Mouse (Mus musculus): ENCODE results near the gene Dip2c.

Gene Dip2c

DNA sequence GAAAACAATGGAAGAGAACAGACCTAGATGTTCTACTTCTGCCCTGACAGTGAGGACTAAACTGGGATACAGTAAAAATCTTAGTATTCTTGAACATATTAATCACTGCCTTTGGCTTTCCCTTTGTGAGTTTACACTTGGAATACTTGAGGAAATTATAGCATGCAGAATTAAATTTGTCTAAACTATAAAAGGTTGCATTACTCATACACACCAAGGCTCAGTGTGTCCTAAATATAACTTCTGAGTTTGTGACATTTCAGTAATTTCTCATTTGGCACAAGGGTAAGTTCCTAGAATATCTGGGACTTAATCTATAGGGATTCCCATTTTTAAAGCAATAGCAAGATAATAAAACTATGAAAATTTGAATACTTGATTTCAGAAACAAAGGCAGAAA is 262.2 kb downstream of the Dip2c start:
- DNase-seq (ENCODE audit: low spot score) = no peak

DNA sequence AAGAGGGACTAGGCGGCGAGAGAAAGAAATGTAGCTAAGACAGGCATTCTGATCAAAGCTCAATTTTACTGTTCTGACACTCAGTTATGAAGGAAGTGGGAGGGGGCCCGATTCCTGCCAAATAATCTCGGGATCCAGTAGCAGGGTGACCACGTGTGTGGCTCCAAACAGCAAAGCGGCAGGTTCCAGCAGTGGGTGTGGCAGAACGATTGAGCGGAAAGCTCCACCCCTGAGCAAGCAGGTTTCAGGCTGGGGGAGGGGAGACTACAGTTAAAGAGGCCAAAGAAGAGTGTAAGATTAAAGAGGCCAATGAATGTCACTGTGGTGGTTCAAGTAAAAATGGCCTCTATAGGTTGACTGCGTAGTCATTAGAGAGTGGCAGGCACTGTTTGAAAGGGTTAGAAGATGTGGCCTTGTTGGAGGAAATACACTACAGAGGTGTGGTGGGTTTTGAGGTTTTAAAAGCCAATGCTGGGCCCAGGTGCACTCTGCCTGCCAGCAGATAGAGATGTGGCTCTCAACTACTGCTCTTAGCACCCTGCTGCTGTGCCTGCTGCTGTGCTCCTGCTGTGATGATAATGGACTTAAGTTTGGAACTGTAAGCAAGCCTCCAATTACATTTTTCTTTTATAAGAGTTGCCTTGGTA is 271.5 kb downstream of the Dip2c start:
- no peak for DNase-seq (ENCODE audit: low spot score)

DNA sequence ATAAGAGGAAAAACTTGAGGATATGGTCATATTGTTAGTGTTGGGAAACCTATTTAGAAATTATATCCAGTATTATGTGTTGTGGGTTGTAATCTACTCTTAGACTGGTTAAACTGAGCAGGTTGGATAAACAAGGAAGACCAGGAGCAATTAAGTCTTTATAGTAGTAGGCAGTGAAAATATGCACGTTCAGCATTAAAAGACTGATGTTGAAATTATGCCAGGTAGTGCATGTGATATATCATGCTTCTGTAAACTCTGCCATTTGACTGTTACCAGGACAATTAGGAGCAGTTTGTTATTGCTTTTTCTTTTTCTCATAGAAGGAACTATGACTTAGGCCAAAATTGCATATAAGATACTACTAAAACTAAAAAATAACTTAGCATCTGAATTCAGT is 285.8 kb downstream of the Dip2c start:
- no peak for DNase-seq (ENCODE audit: low spot score)

DNA sequence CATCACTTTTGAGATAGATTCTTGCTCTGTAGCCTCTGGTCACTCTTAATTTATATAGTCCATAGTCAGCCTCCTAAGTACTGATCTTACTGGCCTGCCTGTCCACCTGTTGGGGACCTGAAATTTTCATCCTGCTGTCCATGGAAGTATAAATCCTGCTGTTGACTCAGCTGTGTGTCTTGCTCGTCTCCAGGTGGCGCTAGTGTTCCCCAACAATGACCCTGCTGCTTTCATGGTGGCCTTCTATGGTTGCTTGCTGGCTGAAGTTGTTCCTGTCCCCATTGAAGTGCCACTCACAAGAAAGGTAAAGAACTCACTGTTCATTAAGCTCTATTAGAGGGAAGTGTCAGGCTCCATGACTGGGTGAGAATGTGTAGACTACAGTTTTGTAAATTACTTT is 286.6 kb downstream of the Dip2c start:
- DNase-seq (ENCODE audit: low spot score) = no peak

DNA sequence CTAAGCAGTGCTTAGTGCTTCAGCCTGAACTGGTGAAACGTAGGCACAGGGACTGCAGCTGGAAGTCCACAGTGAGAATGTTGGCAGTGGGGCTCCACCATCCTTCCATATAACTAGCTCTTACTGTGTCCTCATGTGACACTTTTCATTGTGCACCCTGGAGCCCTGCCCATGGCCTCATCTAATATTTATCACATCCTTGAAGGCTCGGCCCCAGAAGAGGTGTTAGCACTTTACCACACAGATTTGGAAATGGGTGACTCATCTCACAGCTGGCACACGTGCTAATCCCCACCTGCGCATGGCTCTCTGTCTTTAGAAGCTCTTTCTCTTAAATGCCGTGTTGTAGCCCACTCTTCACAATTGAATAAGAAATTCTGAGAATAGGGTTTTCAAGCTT is 292.5 kb downstream of the Dip2c start:
- DNase-seq (ENCODE audit: low spot score) = no peak

DNA sequence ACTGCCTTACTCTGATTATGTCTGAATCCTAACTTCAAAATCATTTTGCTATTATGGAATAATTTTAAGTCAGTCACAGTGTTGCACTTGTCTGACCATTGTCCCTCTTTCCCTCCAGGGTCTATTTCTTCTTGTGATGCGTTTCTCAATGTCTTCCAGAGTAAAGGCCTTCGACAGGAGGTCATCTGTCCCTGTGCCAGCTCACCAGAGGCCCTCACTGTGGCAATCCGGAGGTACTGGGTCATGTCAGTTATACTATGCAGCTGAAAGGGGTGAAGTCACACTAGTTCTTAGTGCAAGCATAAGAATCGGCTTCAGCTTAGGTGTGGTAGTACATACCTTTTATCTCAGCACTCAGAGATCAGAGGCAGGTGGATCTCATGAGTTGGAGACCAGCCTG is 300.4 kb downstream of the Dip2c start:
- no peak for DNase-seq (ENCODE audit: low spot score)

DNA sequence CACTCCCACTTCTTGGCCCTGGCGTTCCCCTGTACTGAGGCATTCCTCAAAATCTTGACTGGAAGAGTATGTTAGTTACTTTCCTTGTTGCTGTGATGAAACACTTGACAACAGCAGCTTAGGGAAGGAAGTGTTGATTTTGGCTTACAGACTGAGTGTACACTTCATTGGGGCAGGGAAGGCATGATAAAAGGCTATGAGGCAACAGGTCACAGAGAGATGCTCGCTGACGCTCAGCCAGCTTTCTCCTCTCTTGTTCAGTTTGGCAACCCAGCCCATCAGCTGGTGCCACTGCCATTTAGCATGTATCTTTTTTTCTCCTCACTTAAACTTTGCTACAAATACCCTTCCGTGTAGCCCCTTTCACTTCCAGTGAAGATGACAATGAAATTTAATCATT is 302.1 kb downstream of the Dip2c start:
- DNase-seq (ENCODE audit: low spot score) = no peak

DNA sequence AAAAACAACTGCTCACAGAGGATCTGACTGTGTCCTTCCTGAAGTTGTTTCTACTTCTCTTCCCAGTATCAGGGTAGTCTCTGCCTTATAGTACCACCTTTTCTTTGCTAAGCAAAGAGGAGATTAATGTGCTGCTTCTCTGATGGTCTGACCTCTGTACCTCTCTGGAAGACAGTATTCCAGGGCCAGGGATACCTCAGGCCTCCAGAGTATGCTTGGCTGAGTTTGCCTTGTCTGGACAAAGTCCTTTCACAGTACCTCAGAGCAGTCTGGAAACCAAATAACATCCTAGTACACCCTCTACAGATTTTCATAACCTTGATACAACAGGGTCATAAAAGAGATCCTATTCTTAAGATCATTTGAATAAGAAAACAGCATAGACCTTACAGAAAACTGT is 305.5 kb downstream of the Dip2c start:
- no peak for DNase-seq (ENCODE audit: low spot score)

DNA sequence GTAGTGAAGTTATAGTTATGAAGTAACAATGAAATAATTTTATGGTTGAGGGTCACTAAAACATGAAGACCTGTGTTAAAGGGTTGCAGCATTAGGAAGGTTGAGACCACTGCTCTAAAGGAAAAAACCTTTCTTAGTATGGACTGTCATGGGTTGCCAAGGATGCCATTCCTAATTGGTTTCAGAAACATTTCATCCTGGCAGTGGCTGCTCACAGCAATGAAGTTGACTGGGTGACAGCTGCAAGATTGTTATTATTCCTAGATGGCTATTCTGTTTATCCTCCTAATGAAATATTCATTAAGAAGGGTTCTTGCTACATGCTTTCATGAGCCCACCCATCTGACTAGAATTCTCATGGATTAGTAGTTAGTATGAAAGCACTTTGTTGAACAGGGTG is 307.3 kb downstream of the Dip2c start:
- DNase-seq (ENCODE audit: low spot score) = no peak

DNA sequence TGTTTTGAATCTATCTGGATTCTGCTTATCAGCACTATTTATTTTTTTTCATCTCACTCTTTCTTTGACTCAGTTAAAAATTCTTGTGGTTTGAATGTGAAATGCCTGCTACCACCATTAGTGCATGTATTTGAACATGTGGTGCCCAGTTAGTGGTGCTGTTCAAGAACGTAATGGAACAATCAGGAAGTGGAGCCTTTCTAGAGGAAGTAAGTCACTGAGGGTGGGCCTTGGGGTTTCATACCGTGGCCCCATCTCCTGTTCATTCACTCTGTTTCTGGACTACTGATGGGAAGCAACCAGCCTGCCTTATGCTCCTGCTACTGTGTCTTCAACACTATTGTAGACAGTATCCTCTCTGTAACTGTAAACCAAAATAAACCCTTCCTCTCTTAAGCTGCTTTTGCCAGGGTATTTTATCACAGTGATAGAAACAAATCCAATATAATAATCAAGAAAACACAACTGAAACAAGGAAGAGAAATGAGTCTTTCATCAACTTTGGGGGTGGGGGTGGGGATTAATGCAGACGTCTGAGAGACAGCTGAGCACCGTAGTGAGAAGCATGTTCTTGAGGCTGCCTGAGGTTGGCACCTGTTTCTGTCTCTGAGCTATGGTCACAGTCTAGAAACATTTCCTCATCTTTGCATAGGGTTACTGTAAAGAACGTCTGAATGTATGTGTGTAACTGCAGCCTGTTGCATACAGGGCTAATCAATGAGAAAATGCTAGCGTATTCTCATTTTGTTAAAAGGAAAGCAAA is 323.2 kb downstream of the Dip2c start:
- no peak for DNase-seq (ENCODE audit: low spot score)

DNA sequence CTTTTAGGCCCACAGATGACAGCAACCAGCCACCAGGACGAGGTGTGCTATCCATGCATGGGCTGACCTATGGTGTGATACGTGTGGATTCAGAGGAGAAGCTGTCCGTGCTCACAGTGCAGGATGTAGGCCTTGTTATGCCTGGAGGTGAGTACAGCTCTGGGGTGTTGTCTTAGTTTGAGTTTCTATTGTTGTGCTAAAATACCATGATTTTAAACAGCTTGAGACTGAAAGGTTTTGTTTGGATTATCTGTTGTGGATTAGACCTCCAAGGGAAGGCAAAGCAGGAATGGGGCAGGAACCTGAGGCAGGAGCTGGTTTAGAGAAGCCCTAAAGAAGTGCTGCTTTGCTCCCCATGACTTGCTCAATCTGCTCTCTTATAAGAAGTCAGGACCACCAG is 325.0 kb downstream of the Dip2c start:
- no peak for DNase-seq (ENCODE audit: low spot score)

DNA sequence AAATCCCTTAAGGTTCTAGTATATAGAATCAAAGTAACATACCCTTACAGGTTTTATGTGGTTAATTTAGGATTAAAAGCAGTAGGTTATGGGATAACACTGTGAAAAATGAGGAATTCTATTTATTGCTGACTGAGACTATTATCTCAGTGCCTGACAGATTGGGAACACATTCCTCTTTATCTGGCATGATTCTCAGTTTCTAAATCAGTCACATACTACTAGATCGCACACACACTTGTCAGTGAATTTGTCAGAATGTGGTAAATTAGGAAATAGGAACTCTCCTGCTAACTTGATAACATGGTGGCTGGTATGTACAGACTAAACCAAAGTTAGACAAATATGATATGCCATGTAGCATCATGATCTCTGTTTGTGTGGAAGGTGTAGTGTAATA is 334.9 kb downstream of the Dip2c start:
- DNase-seq (ENCODE audit: low spot score) = no peak

DNA sequence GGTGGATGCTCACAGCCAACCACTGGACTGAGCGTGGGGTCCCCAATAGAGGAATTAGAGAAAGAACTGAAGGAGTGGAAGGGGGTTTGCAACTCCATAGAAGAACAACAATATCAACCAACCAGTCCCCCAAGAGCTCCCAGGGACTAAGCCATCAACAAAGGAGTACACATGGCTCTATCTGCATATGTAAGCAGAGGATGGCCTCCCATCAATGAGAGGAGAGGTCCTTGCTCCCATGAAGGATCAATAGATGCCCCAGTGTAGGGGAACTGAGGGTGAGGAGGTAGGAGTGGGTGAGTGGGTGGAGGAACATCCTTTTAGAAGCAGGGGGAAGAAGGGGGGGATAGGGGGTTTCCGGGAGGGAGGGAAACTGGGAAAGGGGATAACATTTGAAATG is 356.4 kb downstream of the Dip2c start:
- no peak for DNase-seq (ENCODE audit: low spot score)

DNA sequence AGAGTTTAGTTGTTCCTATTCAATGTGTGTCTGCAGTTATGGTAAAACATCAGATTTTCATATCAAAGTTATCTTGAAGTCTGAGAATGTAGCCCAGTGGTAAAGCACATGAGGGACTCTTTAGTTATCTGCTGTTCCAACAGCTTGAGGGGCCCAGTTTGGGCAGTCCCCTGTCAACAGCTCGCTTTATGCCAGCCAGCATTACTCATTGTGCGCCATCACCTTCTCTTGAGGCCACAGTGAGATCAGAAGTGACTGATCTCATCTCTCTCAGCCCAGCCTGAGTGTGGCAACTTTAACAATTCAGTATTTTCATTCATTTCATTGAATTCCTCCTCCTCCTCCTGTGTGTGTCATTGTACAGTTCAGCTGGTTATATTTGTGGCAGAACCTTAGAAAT is 359.6 kb downstream of the Dip2c start:
- DNase-seq (ENCODE audit: low spot score) = no peak

DNA sequence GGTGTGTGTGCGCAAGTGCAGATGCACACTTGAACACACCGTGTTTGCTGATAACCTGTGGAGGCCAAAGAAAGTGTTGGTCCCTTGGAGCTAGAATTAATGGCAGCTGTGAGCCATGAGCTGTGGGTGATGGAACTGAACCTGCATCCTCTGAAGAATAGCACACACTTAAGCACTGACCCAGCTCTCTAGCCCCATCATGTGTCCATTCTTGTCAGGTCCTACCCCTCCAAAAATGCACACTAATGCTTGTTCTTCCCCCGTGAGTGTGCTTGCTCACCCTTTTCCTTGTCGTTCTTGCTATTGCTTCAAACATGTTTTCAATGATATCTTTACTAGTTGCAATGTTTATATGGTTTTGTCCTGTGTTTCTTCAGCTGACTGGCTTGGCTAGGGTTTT is 360.2 kb downstream of the Dip2c start:
- DNase-seq (ENCODE audit: low spot score) = no peak

DNA sequence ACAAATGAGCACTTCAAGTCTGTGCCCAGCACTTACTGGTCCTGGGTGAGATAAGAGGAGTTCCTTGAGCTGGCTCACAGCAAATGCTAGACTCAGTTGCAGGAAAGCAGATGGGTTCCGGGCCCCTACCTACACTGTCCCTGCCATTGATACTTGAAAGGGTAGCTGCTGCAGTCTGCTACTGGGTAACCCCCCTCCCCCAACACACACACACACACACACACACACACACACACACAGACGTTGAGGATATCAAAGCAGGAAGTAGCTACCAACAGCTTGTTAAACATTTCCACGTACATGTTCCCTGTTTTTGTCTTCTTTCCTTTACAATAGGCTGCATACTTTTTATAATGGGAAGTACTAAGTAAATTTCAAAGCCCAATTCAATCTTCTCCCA is 361.6 kb downstream of the Dip2c start:
- no peak for DNase-seq (ENCODE audit: low spot score)

DNA sequence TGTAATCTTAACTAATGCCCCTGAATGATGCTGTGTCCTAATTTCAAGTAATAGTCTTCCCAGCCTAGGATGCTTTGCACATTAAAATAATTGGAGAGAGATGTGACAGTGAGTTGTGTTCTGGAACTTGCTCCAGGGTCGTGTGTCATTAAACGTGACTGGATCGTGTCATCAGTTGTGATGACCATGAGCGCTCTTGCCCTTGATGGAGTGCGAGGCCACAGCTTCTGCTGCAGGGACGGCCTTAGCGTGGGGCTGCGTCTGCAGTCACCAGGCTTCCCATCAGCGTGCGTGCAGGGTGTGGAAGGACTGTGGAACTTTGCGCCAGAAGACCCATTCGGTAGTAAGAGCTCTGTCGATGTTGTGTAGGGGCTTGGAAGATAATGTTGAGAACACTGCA is 372.4 kb downstream of the Dip2c start:
- DNase-seq (ENCODE audit: low spot score) = no peak

DNA sequence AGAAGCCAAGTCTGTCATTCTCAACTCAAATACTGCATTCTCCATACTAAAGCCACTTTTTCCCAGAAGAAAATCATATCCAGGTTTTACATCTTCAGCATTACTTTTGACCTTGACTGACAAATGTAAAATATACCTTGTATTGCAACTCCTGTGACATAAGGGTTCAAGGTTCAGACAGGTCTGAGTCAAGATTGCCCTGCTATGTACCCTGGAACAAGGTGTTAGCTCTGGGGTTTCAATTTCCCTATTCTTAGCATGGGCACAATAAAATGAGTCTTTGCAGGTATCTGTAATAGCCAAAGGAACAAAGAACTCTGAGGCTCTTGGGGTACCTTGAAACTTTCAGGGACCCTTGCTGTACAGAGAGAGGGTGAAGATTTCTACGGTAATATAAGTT is 373.6 kb downstream of the Dip2c start:
- no peak for DNase-seq (ENCODE audit: low spot score)

DNA sequence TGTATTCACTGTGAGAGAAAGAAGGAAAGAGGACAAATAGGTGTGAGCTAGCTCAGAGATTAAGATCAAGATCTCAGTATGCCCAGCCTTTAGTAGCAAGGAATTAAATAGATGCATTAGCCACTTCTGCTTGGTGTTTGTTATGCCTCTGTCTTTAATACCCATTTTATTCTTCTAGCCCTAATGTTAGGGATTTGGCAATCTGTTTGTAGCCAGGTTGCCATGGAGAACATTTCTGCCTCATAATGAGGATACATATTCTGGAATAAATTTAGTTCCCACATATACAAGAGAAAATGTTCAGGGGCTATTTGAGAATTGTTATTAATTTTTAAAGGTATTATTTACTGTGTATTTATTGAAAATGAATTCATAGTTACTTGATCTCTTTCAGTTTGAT is 374.3 kb downstream of the Dip2c start:
- no peak for DNase-seq (ENCODE audit: low spot score)

DNA sequence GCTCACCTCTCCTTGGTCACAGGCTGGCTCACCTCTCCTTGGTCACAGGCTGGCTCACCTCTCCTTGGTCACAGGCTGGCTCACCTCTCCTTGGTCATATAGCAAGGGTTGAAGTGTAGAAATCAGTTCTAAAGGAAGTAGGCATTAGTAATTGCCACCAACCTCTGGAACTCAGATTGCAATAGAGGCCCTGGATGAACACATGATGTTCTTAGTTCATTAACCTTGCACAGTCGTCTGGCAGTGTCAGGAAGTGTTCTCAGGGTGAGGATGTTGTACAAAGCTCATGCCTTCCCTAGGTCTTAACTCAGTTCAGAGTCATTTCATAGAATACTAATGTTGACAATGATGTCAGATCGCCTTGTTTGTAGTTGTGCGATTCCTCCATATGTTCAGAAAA is 376.7 kb downstream of the Dip2c start:
- no peak for DNase-seq (ENCODE audit: low spot score)

DNA sequence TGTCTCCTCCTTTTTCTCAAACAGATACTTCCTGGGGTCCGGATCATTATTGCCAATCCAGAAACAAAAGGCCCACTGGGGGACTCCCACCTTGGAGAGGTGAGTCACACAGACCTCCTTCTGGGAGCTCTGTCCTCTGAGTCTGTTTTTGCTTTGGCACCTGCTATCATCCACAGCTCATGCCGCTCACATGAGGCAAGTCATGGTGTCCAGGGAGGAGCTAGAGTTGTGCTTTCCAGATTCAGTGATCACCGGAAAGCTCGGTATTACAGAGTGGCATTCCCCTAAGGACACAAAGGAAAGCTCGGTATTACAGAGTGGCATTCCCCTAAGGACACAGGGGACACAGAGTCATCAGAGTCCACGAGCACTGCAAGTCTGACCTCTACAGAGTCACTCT is 380.3 kb downstream of the Dip2c start:
- DNase-seq (ENCODE audit: low spot score) = no peak

DNA sequence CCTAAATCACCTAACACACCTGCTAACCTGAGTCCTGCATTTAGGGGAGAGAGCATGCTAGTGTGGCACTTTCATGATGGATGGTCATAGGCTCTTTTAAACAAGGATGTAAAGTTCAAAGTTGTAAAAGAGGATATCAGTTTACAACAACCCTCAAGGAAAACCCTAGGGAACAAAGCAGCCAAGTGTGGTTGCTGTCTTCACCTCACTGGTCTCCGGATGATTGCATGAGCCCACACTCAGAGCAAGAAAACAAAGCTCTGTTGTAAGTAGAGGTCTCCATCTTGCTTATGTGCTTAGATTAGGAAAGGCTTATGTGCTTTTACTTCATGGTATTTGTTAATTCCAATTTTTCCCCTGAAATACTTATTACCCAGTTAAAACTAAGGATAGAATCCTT is 384.4 kb downstream of the Dip2c start:
- no peak for DNase-seq (ENCODE audit: low spot score)

DNA sequence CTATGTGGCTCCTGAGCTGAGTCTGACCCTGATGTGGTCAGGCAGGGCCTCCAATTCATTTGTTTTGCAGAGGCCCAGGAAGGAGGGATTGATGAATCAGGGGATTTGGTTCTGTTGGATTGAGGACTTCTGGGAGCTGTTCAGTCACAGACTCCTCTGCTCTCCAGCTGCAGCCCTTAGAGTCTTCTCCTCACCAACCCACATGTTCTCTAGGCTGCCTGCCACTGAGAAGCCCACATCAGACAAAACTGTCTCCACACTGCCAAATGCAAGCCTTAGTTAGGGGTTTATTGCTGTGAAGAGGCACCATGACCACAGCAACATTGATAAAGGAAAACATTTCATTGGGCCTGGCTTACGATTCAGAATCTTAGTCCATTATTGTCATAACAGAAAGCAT is 387.3 kb downstream of the Dip2c start:
- no peak for DNase-seq (ENCODE audit: low spot score)

DNA sequence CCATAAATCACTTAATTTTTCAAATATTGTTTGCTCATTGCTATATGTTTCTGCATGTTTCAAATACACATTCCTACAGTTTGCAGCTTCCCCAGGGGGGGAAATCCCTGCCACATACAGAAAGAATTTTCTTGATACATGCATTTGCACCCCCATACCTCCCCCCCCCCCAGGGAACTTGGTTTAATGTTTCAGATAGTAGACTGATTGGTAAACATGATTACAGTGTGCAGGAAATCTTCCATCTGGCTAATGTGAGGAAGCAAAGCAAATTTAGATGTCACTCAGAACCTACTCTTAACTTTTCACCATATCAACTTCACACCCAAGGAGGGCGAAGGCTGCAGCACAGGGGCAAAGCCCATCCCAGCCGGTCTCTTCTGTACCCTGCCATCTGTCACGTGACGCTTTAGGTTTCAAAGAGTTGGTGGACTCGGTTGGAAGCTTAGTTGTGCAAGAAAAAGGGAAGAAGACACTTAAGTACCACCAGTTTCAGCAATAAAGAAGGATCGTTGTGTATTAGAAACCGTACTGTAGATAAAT is 391.7 kb downstream of the Dip2c start:
- DNase-seq (ENCODE audit: low spot score) = no peak
